Mouse (Mus musculus): ENCODE measurements at regions not wholly inside any gene's neighbourhood (a gene's known extent, or its start where the extent isn't known, plus 50 kb on each side); places are given as distances from the start of the nearest gene placed in this dataset.

DNA sequence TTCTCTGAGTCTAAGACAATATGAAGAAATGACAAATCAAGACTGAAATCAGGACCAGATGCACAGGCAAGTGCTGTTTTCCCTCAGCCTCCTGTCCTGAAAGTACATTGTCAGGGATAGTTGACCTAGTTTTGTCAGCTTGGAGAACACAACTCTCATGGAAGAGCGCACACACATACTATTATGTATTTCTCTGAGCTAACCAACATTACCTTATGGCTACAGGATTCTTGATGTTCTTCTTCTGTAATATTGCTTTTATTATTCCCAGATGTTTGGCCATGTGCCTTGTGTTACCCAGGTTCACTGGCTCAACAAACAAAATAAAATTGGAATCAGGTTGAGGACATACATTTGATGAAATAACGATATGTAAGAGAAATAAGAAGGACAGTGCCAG lies 521.1 kb downstream of the Slc22a22 start:
- no peak for TF ChIP-seq CTCF (IDR thresholded peaks at IDR 0.05; ENCODE audit: low read depth)
- TF ChIP-seq EP300 (optimal IDR thresholded peaks at IDR 0.05): no peak

Data from stomach, postnatal 0 days (tissue).